Mouse (Mus musculus): Measurements from ENCODE around the gene Sap18b.

Gene Sap18b

DNA sequence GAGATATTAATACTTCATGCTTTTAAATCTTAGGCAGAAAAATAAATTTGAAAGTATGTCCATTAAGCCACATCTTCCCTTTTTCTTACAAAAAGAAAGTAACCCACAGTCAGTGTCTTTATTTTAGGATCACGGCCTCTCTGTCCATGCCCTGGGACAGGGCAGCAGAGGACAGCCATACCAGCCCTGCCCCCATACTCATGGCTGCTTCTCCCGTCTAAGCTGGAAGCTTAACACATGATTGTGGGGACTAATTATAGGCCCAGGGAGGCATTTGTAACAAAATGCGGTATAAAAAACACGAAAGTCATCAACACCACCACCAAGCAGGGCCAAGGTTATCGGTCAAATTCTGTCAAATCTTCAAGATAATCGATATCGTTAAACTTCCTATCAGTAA is 50.1 kb downstream of the Sap18b start:
- no peak for DNase-seq (ENCODE audit: low read depth in 1 of 2, low spot score in 2 of 2)
